Mouse (Mus musculus): ENCODE measurements around the gene Vezt.

The Vezt gene

GRCm38 (mm10) chr10:94035658-94036374 is at the start of gene Vezt, which contains the start of gene Fgd6:
Vezt (minus strand) TSS chr10:94035817.
Fgd6 (plus strand) TSS chr10:94036001.
- DNase-seq: peak; percentile 99

- no peak for DNase-seq
Measured at GRCm38 (mm10) chr10:94082040-94082734, 46.6 kb upstream of the Vezt start.

- no peak for DNase-seq
Measured at GRCm38 (mm10) chr10:94080740-94081139, 45.1 kb upstream of the Vezt start.

GRCm38 (mm10) chr10:94076966-94077825 is 41.6 kb upstream of the Vezt start:
- no peak for DNase-seq

GRCm38 (mm10) chr10:94072916-94073465 is 37.4 kb upstream of the Vezt start:
- no peak for DNase-seq

GRCm38 (mm10) chr10:94072261-94072915 is 36.8 kb upstream of the Vezt start:
- DNase-seq: no peak

GRCm38 (mm10) chr10:94071641-94072040 is 36.0 kb upstream of the Vezt start:
- no peak for DNase-seq

- peak; percentile 36 for DNase-seq
Measured at GRCm38 (mm10) chr10:94068701-94069100, 33.1 kb upstream of the Vezt start.

- DNase-seq: no peak
Measured at GRCm38 (mm10) chr10:94066896-94067295, 31.3 kb upstream of the Vezt start.

GRCm38 (mm10) chr10:94062357-94062756 is 26.7 kb upstream of the Vezt start:
- DNase-seq: no peak

GRCm38 (mm10) chr10:94060190-94060589 is 24.6 kb upstream of the Vezt start:
- DNase-seq: no peak

- DNase-seq: no peak
Measured at GRCm38 (mm10) chr10:94059618-94060055, 24.0 kb upstream of the Vezt start.

- no peak for DNase-seq
Measured at GRCm38 (mm10) chr10:94056487-94056886, 20.9 kb upstream of the Vezt start.

- no peak for DNase-seq
Measured at GRCm38 (mm10) chr10:94050736-94051135, 15.1 kb upstream of the Vezt start.

GRCm38 (mm10) chr10:94049121-94049520 is 13.5 kb upstream of the Vezt start:
- no peak for DNase-seq

GRCm38 (mm10) chr10:94047845-94048559 is 12.4 kb upstream of the Vezt start:
- no peak for DNase-seq

- no peak for DNase-seq
Measured at GRCm38 (mm10) chr10:94047024-94047423, 11.4 kb upstream of the Vezt start.

- no peak for DNase-seq
Measured at GRCm38 (mm10) chr10:94045301-94045700, 9.7 kb upstream of the Vezt start.

GRCm38 (mm10) chr10:94043908-94044307 is 8.3 kb upstream of the Vezt start:
- no peak for DNase-seq

- DNase-seq: no peak
Measured at GRCm38 (mm10) chr10:94038366-94039260, 3.0 kb upstream of the Vezt start.

GRCm38 (mm10) chr10:94037596-94037995 is 2.0 kb upstream of the Vezt start:
- no peak for DNase-seq

All from cerebellum, adult 9-11 months (tissue).